Mouse (Mus musculus) kidney, adult 18-20 months (tissue): ENCODE results near the gene Gorab.

Experiments
- DNase-seq: peaks from one replicate; pipeline ENCODE4 v3.0.0; 2021

The Gorab gene

GRCm38 (mm10) chr1:163355626-163356156 lies 47.8 kb downstream of the Gorab start:
- no peak for DNase-seq

DNA sequence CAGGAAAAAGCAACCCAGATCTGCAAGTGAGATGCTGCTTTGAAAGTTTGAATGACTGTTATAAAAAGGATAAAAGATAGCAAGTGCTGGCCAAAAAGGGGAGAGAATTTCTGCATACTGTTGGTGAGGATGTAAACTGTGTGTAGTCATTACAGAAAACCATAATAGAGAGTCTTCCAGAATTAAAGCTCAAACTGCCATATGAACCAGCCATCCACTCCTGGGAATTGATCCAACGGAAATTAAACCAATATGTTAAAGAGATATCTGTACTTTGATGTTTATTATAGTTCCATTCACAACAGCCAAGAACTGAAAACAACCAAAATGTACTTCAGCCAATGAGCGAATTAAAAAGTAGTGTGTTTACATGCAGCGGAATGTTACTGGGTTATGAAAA lies 52.5 kb downstream of the Gorab start:
- DNase-seq: no peak

GRCm38 (mm10) chr1:163345541-163345940 lies 57.9 kb downstream of the Gorab start:
- DNase-seq: no peak

DNA sequence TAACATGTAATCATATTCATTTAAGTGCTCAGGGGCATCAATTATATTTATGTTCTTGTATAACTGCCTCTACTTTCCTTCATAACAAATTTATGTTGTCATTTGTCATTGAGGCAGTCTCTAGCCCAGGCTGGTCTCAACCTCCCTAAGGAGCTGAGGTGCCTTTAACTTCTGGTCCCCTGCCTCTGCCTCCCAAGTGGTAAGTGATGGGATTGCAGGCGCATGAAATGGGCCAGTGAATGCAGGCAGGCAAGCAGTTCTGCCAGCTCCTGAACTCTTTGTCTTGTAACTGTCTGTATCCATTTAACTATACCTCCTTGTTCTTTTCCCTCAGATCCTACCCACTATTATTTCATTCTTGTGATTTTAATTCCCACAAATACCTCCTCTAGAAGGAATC lies 58.5 kb downstream of the Gorab start:
- no peak for DNase-seq

DNA sequence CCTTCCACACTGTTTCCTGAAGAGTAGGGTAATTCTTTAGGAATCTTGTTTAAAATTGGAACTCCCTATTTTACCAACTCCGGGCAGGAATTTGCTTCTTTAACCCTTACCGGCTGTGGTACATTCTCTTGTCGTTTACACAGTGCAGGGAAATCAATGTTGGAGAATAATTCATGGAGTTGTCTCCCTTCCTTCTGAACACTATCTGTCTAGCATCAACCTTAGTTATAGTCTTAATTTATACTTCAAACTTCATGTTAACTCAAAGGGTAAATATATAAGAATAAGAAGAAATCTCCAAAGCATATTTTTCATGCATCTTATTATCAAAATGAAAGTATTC lies 64.3 kb downstream of the Gorab start:
- no peak for DNase-seq

DNA sequence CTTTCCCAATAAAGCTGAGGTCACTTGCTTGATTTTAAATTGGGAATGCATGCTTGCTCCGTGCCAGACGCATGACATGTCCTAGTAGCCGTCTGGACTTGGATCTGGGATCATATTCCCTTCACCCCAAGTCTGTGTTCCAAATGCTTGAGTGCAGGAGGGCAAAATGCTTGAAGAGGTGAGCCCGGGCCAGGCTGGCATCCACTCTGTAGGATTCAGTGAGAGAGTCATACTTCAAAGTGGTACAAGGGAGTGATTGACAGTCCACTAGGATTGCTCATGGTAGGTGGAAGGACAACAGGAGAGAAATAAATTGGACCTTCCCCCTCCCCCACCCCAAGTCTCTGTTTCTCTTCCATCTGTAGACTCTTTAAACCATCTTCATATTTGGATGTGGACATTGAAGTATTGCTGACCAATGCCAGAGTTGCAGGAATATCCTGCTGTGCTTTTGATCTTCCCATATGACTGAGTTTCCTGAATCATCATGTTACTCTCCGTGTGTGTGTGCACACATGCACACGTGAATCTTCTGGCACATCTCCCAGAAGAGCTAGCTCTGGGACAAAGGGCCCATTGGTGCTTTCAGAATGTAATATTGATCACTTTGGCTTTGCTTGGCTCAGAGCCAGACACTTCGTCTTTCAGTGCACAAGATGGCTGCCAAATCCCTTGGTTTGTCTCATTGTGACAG lies 64.8 kb downstream of the Gorab start:
- no peak for DNase-seq

- no peak for DNase-seq
Observed at GRCm38 (mm10) chr1:163337821-163338220, 65.6 kb downstream of the Gorab start.
